Mouse (Mus musculus) fat pad, adult 2 months (tissue): ENCODE results near the gene C1qtnf1.

Source experiments
- DNase-seq: peaks from one replicate; pipeline ENCODE4 v3.0.0-alpha.2; 2011; ENCODE audit warnings: low read depth, low spot score; ENCODE audit errors: extremely low read depth

The C1qtnf1 gene

DNA sequence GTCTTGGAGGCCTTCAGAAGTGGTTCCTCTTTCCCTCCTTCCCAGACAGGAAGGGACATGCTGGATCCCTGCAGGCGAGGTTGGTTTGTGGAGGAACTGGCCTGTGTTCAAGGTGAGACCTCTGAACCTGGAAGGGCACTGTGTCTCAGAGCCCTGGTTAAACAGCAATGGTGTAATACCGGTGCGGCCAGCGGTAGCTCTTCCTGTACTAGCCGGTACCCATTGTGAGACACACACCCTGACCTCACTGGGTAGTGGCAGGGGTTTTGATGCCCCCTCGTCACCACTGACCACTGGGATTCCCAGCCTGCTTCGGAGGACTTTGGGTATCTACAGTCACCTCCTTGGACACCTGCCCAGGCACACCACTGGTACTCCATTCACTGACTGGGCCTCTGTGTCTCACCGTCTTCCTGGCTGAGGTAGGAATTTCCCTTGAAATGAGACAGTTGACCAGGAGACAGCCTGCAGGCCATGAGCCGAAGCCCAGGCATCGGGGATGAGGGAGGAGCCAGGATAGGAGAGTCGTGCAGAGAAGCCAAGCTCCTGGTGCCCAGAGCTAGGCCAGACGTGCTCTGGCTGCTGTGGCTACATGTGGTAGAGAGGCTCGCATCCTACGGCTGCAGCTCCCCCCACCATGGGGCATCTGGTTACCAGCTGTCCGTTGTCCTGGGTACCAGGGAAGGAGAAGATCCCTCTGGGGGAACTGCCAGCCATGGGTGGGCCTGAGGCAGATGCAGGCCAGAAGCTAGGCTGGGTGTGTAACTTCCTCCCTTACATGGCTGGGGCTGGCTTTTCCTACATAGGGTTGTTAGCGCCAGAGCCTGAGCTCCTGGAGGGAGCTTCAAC, 3.3 kb downstream of the C1qtnf1 start:
- DNase-seq, result no peak

DNA sequence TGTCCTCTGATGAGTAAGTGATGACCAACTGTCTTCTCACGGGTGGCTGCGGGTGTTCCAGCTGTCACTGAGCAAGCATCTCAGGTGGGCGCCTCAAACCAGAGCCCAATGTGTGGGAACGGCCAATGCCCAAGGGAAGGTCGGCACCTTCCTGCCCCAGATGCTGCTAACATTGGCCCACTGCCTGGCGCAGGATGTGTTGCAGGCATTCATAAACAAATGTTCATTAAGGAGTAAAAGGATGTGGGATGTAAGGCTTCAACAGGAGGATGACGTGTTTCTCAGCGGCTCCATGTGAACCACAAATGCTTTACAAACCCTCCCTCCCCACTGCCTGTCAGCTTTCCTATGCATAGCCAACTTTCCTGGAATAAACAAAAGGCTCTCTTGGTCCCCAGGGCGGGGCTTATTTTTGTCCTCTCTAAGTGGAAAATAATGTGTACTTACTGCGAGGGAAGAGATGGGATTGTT, 5.4 kb downstream of the C1qtnf1 start:
- DNase-seq, result no peak

- no peak for DNase-seq
Measured at GRCm38 (mm10) chr11:118434093-118434492, 6.1 kb downstream of the C1qtnf1 start.

- DNase-seq, result no peak
Measured at GRCm38 (mm10) chr11:118436471-118436935, 8.5 kb downstream of the C1qtnf1 start.

DNA sequence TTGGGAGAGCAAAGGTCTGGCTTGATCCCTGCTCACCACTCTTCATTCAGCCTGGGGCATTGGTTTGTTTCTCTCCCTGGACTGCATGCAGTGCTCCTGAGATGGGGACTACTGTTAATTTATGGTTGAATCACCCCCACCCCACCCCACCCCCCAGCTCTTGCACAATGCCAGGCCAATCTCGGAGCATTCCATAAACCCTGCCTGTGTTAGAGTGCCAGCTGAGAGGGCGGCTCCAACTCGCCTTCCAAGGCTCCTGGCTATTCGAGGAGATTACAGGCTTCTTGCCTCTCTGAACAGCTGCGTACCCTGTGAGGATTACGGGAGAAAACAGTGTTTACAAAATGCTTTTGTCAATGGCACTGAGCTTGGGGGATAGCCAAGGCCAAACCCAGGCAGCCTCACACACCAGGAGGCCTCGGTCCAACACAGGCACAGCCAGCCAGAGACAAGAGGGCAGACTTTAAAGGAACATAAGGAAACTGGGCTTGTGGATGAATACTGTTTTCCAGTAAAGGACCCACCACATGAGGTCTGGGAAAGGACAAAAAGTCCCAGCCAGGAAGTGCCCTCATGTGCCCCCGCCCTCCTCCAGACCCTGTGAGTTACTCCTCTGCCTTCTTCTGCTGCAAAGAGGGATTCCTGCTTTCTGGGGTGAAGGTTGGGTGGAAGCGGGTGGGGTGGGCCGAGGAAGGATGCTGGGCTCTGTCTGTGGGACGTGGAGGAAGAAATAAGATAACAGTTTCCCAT, 10.8 kb downstream of the C1qtnf1 start:
- DNase-seq, result peak; percentile 79

DNA sequence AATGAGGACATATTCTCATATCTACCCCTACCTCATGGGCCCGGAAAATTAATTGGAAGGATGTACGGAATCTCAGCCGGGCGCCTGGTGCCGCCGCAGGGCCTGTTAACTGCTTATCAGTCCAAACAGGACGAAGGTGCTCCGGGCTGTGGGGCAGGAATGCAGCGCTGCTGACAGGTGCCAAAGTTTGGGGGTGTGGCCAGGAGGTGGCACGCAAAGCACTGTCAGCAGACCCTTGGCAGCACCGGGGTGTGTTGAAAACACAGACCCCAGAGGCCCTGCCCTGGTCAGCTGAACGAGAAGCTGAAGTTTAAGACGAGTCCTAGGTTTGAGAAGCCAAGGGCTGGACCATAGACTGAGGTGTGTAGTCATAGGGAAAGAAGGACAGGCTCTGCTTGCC, 14.7 kb downstream of the C1qtnf1 start:
- no peak for DNase-seq

DNA sequence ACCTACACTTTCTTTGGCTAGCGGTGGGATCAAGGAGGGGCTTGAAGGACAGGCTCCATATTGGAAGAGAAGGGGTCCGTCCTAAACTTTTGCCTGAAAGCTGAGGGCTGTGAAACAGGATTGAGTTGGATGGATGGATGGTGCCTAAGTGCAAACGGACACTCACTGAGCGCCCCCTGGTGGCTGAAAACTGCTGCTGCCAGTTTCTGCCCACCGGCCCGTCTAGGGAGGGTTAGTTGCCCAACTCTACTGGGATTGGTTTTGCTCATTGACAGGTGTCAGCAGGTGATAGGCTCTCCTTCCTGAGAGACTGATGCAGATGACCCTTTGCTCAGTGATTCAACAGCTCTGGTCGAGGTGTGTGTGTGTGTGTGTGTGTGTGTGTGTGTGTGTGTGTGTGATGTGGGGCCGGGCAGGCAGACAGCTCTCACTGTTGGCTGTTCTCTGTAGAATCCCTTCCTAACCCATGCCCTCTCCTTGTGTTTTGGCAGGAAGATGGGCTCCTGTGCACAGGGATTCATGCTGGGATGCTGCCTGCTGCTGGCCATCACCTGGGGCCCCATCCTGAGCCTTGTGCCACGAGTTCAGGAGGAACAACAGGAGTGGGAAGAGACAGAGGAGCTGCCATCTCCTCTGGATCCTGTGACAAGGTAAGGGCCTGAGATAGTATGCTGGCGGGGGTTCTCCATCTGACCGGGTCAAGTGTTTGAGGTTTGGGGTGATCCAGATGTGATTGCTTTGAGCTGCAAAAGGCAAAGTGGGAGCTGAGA, 15.4 kb downstream of the C1qtnf1 start:
- DNase-seq, result no peak

GRCm38 (mm10) chr11:118445843-118446242, 17.8 kb downstream of the C1qtnf1 start:
- DNase-seq, result no peak

- no peak for DNase-seq
Measured at GRCm38 (mm10) chr11:118447346-118447745, 19.3 kb downstream of the C1qtnf1 start.

- DNase-seq, result no peak
Measured at GRCm38 (mm10) chr11:118448385-118448784, 20.4 kb downstream of the C1qtnf1 start.

DNA sequence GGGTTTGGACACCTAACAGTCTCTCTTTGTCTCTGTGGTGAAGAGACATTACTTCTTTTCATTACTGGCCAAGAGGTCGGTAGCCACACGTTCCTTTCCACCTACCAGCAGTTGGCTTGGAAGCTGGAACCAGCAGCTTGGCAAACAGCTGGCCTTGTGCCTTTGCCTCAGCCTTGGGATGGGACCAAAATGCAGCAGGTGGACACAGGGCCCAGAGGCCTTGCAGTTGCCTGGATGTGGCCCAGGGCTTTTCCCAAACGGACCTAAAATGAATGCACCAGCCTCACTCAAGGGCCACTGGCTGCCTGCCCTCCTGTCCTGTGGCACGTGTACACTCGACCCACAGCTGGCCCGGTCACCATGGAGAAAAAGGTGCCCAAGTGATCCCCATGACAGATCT, 23.2 kb downstream of the C1qtnf1 start:
- no peak for DNase-seq

- DNase-seq, result no peak
Measured at GRCm38 (mm10) chr11:118452955-118453354, 25.0 kb downstream of the C1qtnf1 start.

GRCm38 (mm10) chr11:118453886-118454671, 26.1 kb downstream of the C1qtnf1 start:
- DNase-seq, result no peak

- no peak for DNase-seq
Measured at GRCm38 (mm10) chr11:118455788-118456187, 27.8 kb downstream of the C1qtnf1 start.

GRCm38 (mm10) chr11:118456937-118457336, 28.9 kb downstream of the C1qtnf1 start:
- DNase-seq, result no peak

GRCm38 (mm10) chr11:118459051-118459450, 31.0 kb downstream of the C1qtnf1 start:
- no peak for DNase-seq

DNA sequence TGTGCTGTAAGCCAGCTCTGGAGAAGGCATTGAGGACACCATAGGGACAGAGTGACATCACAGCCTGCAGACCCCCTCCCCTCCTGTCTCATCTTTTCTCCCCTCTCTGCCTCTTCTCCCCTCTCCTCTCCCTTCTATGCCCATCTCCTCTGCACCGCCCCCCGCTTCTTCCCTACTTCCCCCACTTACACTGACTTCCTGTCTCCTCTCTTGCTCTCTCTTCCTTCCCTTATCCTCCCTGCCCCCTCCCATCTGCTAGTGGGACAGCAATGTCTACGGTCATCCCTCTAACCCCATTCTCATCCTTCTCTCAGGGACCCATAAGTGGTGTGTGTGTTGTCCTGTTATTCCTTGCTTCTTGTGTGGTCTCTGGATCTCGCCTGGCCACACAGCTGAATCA, 31.5 kb downstream of the C1qtnf1 start:
- no peak for DNase-seq

GRCm38 (mm10) chr11:118460280-118460679, 32.3 kb downstream of the C1qtnf1 start:
- DNase-seq, result no peak

GRCm38 (mm10) chr11:118467441-118468035, 39.5 kb downstream of the C1qtnf1 start:
- DNase-seq, result no peak
